Mouse (Mus musculus): ENCODE data around the gene Fut7.
"Not testable (repeated sequence)": the region's sequence is repeated elsewhere in the genome, so short reads cannot be mapped to it uniquely, and the experiment has no call there.

Gene Fut7

DNA sequence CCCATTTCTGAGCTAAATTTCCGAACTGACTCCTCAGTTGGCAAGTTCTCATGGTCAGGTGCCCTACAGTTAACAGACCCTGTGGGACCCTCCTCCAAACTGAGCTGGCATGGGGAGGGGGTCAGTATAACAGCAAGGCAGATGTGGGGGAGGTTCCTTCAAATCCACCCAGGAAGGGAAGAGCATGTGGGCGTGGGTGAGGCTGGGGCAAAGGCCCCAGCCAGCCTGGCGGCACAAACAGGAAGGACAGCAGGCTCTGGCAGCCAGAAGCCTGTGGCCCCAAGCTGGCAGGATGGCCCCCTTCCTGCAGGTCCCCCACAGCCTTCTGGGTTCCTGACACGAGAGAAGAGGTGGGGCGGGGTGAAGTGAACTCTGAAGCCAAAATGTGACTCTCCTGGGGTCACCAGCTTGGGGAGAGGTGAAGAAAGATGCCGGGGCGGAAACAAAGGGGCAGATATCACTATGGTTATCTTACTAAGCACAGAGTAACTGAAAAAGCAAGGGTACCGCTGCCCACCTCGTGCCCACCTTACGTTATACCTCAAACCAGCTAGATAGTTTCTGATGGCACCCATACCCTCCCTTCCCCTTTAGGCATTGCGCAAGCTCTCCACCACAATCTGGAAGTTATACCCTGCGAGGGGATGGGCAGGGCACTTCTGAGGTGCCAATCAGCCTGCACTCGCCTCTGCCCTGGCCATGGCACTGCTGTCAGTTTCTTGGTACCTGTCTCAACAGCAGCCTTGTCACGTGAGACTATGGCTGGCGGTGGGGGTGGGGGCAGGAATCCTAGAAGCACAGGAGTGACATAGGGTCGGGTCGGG is at the start of gene Fut7:
Fut7 (plus strand) TSS at position 681 of the 824 bp plus-strand sequence.
- DNase-seq (ENCODE audit: low spot score in 2 of 2): peak; percentile 50 to 57

DNA sequence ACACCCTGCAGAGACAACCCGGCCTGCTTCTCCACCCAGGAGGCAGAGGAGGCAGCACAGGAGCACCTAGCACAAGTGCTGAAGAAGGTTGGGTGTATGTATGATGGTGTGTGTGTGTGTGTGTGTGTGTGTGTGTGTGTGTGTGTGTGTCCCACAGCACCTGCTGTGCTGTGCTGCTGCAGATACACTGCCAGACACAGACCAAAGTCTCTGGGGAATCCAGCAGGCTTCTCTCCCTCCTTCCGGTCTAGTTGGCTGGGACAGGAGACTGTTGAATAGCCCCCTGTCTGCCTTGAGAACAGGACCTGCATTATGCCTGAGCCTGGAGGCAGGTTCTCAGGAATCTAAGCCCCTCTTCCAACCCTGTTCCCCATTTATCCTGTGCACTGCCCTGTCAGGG is 49.6 kb upstream of the Fut7 start:
- no peak for DNase-seq (ENCODE audit: low spot score in 2 of 2)

DNA sequence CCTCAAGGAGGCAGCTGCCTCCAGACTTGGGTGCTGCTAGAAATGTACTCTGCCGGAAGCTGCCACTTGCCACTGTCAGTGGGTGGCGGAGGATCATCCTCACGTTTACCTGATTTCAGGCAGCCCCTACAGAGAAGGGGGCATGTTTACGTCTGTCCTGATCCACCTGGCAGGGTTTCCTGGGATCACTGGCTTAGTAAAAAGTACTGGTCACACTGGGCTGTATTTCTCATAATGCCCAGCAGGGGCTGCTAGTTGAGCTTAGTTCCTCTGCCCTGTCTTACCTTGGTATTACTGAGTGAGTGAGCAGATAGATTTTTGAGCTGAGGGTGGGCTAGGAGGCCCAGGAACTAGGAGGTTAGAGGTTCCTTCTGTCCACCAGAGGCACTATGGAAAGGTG is 46.5 kb upstream of the Fut7 start:
- peak; percentile 30 to 37 for DNase-seq (ENCODE audit: low spot score in 2 of 2)

DNA sequence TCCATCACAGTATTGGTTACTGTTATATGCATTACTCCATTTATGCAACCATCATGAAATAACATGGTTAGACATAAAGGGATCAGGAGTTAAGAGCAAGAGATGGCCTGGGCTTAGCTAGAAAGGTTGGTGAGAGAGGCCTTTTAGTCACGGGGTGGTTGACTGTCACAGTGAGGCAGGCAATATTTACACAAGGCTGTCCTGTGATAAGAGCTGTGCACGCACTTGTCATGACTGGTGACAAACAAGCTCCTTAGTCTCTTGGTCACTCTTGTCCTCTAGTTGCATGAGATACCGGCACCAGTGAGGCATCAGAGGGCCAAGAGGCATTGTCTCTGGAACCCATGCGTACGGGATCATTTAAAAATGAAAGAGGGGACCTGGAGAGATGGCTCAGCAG is 38.6 kb upstream of the Fut7 start:
- DNase-seq (ENCODE audit: low spot score in 2 of 2): no peak

DNA sequence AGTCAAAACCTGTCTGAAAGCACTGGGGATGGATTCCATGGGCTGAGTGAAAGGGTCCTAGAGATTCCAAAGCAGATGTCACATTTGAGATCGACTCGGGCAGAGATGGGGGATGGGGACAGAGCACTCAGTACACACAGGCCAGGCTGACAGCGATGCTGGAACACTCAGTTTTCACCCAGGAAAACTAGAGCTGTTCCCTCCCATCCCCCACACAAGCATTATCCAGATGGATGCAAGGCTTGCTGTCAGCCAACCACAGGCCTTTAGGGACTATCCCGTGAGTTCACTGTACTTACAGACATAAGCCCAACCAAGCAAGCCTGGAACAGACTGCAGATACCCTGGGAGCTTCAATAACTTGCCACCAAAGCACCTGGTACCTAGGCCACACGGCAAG is 31.8 kb upstream of the Fut7 start:
- DNase-seq (ENCODE audit: low spot score in 2 of 2): no peak

DNA sequence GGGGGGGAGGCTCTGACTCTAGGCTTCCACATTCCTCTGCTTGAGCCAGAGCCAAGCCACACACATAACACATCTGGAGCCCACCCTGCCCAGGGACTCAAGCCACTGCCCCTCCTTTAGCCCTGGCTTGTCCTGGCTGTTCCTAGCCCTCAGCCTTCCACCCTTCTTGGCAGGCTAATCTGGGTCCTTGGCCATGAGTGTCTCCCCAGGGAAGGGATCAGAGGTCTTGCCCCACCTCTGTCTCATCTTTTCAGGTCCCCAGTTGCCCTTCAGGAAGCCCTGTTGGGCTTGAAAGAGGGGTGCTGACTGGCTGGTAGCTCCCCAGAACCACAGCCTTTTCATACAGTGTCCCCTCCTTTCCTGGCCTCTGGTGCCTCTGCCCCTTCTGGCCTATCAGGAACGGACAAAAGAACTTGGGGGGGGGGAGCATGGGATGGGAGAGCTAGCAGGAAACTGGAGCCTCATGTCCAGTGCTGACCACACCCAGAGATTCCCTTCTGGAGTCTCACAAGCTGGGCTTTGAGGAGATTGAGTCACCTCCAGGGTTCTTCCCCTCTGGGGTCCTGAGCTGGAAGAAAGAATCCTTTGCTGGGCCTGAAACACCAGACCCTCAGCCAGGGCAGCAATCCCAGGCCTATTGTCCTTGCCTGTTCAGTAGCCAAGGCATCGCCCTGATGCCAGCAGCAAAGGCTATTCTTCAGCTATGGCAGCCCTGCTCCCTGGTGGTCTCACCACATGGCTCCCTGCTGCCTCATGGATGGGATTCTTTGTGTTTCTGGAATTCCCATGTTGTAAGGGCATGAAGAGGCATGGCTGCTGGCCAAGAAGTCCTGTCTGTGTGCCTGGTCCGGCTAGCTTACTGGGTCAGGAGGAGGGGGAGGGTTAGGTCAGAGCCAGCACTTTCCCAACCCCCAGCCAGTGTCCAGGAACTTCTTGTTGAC is 28.5 kb upstream of the Fut7 start:
- no peak for DNase-seq (ENCODE audit: low spot score in 2 of 2)

DNA sequence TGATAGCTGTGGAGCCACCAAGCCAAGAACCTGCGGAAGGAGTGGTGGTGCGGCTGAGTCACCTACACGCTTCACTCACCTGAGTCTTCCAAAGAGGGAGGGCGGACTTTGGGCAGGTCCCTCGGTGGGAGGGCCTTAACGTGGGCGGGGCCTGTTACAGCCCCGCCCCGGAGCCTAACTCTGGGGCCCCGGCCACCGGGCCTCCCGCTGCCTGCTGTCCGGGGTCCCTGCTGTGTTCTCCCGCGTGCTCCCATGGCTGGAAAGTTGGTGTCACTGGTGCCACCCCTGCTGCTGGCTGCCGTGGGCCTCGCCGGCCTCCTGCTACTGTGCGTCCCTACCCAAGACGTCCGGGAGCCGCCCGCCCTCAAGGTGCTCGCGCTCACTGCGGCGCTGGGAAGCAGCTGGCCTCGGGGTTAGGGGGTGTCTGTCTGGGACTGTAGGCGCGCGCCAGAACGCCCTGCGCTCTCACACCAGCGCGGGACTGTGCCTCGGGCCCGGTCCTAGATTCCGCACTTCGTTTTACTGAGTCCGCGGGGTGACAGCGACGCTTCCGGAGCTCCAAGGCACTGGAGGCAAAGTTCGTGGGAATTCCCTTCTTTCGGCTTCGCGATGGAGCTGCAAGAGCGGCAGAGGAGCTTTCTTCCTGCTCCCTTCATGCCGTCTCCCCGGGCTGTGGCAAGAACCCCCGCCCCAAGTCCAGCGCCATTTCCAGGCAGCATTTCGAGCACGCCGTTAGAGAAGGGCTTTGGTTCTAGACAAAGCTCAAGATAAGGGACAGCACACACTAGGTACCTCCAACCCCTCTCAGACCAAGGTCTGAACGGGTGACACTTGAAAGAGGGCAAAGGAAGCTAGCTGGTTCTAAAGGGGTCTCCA is 27.1 kb upstream of the Fut7 start, which contains the start of gene Entpd2:
Entpd2 (plus strand) TSS at position 154 of the 876 bp plus-strand sequence.
- no peak for DNase-seq (ENCODE audit: low spot score in 2 of 2)

DNA sequence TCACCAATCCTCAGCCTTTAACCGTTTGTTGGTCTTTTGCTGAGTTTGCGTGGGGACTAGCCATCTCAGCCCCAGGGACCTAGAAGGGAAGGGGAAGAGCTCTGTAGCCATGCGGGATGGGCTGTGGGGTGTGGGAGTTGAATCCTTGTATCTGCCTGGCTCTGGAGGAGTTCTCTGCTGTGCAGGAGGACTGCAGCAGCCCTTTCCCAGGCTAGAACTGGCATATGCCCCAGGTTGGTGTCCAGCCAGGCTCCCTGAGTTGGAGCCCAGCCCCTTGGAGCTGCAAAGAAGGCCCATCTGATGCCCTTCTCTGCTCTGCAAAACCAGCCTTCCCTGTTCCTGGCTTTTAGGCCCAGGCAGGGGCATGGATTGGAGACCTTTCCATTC is 26.5 kb upstream of the Fut7 start:
- DNase-seq (ENCODE audit: low spot score in 2 of 2): no peak

DNA sequence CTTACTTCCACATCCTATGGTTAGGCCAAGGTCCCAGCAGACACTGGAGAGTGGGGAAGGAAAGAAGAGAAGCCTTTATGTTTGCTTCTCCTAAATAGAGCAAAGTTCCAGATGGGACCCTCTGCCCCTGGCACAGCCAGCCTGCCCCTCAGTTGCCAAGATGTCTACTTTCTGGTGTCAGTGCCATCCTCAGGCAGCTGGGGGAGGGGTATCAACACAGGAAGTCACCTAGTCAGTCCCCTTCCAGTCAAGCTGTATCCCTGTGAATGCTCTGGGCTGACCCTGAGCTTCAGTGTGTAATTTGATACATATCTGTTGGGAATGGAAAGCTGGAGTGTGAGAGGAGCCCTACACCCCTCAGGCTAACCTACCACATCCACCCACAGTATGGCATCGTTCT is 26.1 kb upstream of the Fut7 start:
- DNase-seq (ENCODE audit: low spot score in 2 of 2): no peak

DNA sequence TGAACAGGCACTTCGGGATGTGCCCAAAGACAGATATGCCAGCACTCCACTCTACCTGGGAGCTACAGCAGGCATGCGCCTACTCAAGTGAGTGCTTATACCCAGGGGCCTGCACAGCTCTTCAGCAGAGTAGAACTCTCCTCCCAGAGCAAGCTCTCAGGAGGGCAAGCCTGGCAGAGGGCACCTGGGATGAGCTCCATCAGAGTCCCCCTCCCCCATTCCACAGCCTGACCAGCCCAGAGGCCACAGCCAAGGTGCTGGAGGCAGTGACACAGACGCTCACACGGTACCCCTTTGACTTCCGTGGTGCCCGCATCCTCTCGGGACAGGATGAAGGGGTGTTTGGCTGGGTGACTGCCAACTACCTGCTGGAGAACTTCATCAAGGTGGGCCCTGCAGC is 25.0 kb upstream of the Fut7 start:
- DNase-seq (ENCODE audit: low spot score in 2 of 2): no peak

DNA sequence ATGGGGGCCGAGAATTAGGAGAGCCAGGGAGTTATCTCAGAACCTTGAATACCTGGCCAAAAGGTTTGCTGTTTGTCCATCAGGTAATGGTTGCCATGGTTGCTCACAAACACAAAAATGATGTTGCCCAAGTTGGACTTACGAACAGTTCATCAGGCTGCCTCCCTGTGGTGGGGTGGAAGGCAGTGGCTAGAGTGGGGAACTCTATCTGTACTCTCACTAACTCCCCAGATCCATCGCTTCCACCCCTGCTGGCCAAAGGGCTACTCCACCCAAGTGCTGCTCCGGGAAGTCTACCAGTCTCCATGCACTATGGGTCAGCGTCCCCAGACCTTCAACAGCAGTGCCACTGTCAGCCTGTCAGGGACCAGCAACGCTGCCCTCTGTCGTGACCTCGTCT is 24.0 kb upstream of the Fut7 start, which contains the start of gene Npdc1:
Npdc1 (plus strand) TSS at position 301 of the 400 bp plus-strand sequence.
- no peak for DNase-seq (ENCODE audit: low spot score in 2 of 2)

DNA sequence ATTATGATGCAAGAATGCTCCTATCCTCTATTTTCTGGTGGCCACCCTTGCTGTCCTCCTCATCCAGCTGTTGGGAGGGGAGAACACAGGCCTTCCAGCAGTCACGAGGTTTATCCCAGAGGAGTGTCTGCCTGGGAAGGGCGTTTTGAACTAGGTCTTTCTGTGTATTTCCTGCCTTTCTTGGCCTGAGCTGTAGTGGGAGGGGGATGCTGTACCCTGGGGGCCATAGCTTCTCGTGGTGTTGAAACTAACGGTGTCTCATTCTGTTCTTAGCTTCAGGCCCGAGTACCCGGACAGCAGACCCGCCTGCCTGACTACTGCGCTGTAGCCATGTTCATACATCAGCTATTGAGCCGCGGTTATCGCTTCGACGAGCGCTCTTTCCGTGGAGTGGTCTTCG is 22.8 kb upstream of the Fut7 start:
- DNase-seq (ENCODE audit: low spot score in 2 of 2): no peak

DNA sequence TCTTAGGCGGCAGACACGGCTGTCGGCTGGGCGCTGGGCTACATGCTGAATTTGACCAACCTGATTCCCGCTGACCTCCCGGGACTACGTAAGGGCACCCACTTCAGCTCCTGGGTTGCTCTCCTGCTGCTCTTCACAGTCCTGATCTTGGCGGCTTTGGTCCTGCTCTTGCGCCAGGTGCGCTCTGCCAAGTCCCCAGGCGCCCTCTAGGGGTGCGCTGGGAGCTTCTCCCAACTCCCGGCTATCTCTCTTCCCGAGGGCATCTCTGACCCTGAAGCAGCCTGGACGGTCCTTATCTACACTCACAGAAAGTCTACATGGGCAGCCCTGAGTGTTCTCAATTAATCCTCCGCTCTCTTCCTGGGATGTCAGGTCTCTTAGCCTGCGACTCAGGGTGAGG is 22.3 kb upstream of the Fut7 start:
- no peak for DNase-seq (ENCODE audit: low spot score in 2 of 2)

DNA sequence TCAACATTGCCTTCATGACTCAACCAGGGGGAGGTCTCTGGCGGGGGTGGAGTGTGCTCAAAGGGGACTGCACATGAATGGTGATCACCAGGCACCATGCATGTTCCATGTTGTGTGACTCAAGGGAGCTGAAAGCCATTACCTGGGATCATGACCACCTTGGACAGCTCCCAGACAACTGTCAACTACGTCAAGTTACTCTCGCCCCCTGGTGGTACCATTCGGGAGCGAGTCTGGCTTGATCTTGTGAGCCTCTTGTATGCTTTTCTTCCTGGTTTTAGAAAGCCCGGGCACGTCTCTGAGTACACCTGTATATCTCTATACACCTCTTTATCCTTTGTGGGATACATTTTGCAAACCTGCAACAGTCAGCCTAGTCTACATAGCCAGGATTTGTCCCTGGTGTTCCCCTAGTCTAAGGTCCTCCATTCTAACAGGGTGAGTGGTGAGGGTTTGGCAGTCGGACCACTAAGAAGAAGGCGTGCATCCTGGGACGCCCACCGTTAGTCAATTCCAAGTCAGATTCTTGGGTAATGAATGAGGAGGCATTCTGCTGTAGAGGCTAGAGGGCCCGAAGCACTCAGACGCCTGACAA is 20.6 kb upstream of the Fut7 start:
- DNase-seq (ENCODE audit: low spot score in 2 of 2): peak; percentile 67 to 81

DNA sequence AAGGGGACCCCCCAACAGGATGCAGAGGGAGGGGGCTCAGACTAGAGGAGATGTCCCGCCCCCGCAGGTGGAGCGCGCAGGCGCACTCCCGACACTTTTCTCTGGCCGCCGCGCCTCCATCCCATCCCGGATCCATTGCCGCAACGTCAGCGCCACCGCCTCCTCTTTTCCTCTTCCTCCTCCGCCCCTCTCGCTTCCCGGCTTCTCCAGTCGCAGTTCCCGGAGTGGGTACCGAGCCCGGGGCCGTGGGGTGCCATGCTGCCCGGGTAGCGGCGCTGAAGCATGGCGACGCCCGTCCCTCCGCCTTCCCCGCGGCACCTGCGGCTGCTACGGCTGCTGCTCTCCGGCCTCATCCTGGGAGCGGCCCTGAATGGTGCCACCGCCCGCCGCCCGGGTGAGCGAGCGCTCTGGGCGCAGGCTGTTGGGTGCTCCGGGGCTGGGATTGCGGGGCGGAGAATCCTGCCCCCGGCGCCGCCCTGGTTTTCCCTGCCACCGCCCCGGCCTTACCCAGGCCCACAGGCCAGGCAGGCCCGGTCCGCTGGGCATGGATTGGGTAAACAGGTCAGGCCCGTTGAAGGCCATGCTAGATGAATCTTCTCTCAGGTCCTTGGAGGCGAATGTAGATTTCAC is 20.0 kb upstream of the Fut7 start:
- DNase-seq (ENCODE audit: low spot score in 2 of 2): no peak

DNA sequence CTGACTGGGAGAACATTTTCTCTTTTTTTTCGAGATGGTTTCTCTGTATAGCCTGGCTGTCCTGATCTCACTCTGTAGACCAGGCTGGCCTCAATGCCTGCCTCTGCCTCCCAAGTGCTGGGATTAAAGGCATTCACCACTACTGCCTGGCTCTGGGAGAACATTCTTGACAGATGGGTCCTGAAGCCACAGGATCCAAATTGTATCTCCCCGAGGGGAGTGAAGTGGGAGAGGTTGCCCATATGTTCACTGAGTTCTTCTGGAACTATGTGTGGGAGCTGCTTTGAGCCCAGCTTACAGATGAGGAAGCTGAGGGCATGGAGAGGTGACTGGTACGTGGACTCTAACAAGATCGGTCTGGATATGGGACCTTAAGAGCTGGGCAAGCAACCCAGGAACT is 19.1 kb upstream of the Fut7 start:
- no peak for DNase-seq (ENCODE audit: low spot score in 2 of 2)

DNA sequence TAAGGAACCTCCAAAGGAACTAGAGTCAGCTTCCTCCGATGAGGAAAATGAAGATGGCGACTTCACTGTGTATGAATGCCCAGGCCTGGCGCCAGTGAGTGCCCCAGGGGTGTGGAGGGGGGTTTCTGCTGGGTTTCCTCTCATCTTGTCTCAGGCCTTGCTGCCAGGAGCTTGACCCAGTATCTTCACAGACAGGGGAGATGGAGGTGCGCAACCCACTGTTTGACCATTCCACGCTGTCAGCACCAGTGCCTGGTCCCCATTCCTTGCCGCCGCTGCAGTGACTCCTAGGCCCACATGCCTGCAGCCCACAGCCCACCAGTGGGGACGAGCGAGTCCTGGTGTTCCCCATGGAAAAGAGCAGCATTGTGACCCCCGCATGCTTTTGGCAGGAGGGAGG is 14.2 kb upstream of the Fut7 start:
- no peak for DNase-seq (ENCODE audit: low spot score in 2 of 2)

DNA sequence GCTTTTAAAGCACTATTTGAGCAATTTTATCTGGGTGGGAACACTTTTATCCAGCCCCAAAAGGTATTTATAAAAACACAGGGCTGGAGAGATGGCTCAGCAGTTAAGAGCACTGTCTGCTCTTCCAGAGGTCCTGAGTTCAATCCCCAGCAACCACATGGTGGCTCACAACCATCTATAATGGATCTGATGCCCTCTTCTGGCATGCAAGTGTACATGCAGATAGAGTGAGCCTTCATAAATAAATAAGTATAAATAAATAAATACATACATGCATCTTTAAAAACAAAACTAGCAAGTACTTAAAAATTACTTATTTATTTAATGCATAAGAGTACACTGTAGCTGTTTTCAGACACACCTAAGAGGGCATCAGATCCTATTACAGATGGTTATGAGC is 9.6 kb upstream of the Fut7 start:
- DNase-seq (ENCODE audit: low spot score in 2 of 2): not testable (repeated sequence)

DNA sequence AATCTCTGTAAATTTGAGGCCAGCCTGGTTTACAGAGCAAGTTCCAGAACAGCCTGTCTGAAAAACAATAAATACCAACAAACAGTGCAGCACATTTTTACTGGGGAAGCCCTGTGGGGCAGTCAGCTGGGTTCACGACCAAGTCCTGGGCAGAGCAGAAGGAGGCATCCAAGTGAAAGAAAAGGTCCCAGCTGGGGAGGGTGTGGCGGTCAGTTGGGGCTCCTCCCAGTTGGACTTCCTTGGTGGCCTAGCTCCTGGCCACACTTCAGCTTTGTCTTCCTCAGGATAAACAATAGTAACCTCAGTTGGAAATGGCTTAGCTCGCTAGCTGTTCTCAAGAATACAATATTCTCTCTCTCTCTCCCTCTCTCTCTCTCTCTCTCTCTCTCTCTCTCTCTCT is 5.6 kb upstream of the Fut7 start:
- DNase-seq (ENCODE audit: low spot score in 2 of 2): no peak

DNA sequence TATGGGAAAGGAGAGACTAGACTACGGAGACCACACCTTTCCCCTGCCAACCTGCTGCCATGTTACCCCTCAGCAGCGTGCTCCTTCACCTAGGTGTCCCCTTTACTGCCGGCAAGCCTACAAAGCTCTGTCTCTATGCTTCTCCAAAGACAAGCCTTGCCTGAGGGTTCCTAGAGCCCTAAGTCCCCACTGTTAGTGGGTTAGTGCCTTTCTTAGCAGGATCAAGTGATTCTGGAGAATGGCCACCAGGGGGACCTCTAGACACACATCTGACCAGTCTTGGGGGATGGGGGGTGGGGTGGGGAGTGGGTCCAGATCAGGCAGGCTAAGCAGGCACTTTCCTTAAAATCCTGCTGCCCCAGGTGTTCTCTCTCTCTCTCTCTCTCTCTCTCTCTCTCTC is 1.2 kb upstream of the Fut7 start:
- DNase-seq (ENCODE audit: low spot score in 2 of 2): peak; percentile 50 to 59

DNA sequence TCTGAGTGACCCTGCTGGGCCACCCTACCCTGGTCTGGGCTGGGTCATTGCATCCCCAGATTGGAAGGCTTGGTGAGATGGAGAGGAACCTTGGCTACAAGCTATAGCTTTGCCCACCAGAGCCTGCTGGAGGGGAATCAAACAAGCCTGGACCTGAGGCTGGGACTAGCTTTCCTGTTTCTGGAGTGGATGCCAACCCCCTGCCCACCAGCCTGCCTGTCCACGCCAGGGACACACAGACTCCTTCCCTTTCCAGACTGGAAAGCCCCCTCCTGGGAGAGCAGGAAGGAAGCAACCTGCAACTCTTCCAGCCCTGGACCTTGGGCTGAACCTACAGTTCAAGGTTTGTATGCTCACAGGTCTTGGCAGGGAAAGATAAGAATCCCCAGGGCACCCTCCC is 559 bp downstream of the Fut7 start:
- no peak for DNase-seq (ENCODE audit: low spot score in 2 of 2)
